Mouse (Mus musculus): Measurements from ENCODE around the gene Cstf1.

Gene Cstf1

DNA sequence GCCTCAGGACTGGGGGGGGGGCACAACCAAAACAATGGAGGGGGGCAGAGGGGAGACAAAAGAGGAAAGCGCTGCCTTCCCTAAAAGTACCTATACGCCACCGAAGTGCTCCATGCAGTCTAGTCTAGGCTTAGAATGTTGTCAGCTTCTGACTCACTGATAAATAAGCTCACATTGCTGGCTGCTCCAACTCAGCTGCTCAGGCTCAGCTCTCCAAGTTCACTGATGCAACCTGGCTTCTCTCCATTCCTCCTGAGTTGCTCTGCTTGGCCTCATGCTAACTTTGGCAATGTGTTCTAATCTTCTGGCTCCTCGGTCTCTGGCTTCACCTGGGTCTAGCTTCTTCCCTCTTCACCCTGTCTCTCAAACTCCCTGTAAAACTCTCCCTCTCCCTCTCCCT, 6.1 kb downstream of the Cstf1 start:
- DNase-seq (ENCODE audit: extremely low spot score, low spot score): no peak

DNA sequence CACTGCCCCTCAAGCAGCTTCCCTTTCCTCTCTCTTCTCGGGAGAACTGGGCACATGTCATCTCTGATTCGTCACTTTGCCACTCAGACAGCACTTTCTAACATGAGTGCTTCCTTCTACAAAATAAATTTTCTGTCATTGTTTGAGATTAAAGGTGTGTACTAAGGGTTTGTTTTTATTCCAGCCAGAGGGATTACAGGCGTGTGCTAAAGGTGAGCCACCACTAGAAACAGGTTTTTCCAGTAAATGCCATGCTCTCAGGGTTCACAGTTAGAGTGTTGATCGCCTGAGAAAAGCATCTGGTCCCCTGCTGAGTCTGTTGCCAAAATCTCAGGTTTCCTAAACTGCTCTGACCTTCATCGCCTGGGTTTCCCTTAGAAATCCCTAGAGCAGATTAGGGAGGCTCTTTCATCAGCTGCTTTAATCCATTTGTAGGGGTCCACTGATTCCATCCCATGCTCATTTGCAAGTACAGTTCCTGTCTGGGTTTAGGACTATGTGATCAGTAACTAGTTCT, 6.6 kb downstream of the Cstf1 start:
- no peak for DNase-seq (ENCODE audit: extremely low spot score, low spot score)

DNA sequence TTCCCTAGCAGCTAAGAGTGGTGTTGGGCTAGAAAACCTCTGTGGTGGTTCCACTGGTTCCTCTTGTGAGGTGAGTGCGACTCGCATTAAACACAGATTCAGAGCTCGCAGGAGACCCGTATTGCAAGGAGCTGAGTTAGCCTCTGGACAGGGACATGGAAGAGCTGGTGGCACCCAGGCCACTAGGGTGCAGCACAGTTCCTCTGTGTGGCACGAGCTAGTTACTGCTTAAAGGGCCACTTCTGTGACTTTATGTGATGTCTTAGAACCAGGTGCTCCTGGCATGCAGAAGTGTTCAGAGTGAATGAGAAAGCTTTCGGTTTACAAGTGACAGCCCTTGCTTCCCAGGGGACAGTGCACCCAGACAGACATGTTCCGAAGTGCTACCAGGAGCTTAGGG, 7.9 kb downstream of the Cstf1 start:
- no peak for DNase-seq (ENCODE audit: extremely low spot score, low spot score)

DNA sequence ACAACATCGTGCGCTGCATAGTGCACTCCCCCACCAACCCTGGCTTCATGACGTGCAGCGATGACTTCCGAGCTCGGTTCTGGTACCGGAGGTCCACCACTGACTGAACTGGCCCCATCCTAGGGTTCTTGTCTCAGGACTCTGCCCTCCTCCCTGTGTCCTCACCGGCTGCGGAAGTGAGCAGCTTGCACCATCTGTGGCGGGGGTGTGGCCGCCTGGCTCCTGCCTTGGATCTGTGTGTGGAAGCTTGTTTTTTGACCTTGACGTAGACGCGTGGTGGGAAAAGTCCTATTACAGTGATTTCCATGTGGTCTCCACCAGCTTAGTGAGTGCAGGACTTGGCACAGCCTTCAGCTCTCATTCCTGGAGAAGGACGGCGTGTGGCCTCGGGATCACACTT, 10.0 kb downstream of the Cstf1 start:
- no peak for DNase-seq (ENCODE audit: extremely low spot score, low spot score)

DNA sequence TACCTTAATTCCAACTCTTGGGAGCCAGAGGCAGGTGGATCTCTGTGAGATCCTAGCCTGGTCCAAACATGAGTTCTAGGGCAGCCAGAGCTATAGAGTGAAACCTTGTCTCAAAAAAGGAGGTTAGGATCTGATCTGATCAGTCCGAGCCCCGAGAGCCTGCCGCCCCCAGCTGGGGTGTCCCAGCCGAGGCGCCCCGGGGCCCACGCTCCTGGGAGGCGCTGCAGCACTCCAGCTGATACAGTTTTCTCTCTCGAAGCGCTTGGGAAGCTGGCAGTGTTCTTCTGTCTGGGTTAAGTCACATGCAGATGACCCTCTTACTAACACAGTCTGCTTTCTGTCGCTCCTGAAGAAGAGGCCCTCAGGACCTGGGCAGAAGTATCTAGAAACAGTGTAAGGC, 10.9 kb downstream of the Cstf1 start:
- DNase-seq (ENCODE audit: extremely low spot score, low spot score): no peak

DNA sequence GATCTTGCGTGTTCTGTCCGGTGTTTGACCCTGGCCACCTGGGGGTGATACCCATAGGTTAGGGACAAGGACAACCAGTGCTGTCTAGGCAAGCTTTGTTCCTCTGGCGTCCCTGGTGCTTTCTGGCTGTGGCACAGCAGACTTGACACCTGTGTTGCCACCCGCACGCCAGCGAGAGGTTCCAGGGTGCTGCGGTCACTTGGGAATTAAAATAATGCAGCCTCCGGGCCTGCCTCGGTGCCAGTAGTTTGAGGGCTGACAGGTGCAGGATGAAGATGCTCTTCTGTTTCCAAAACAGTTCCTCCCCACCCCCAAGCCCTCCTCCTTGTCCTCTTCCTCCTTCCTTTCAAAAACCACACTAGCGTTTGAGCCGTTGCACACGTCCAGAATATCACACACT, 11.4 kb downstream of the Cstf1 start:
- no peak for DNase-seq (ENCODE audit: extremely low spot score, low spot score)

DNA sequence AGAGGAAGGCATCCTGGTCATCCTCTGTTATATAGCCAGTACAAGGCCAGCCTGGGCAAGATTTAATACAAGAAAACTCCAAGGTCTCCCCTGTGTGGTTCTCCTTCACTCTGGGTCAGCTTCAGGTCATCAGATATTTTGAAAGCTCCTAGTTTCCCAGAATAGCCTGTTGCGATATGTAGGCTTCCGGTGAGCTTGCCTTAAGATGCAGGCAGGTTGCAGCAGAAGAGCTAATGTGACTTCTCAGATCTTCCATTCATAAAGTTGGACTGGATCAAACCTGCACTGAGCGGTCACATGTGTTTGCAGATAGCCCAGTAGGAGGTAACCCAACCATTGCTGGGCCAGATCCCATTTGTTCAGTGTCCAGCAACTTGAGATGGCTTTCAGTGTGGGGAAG, 14.2 kb downstream of the Cstf1 start:
- DNase-seq (ENCODE audit: extremely low spot score, low spot score): no peak

DNA sequence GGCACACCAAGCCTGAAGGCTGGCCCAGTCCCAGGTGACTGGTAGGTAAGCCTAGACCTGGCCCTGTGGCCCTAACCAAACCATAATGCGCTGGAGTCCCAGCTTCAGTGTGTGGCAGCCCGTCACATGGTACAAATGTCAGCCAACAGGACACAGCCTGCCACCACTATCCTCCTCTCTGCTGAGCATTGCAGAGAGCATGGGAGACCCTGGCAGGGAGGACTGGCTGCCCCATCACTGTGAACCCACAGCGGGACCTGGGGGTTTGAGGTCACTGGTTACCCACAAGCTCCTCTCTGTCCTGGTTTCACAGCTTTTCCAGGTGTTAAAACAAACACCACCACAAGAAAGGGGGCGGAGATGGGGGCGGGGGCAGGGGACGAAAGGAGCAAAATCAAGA, 19.9 kb downstream of the Cstf1 start:
- DNase-seq (ENCODE audit: extremely low spot score, low spot score): no peak

DNA sequence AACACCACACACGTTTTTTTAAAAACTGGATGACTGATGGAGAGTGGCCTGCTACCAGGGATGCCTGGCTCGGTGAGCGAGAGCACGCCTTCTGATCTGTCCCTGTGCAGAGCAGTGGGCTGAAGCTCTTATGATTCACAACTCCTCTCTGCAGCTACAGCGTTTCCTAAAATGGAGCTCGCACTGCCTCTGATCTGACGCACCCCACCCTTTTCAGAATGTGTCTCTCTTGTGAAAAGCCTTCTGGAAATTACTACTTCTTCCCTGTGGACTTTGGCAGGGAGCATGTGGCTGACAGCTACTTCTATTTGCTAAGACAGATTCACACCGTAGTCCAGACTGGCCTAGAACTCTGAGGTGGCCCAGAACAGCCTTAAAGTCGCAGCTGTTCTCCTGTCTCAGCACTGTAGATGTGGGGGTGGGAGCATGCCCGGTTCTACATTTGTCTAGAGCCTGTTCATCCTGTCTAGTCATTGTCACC, 21.6 kb downstream of the Cstf1 start:
- DNase-seq (ENCODE audit: extremely low spot score, low spot score): no peak

DNA sequence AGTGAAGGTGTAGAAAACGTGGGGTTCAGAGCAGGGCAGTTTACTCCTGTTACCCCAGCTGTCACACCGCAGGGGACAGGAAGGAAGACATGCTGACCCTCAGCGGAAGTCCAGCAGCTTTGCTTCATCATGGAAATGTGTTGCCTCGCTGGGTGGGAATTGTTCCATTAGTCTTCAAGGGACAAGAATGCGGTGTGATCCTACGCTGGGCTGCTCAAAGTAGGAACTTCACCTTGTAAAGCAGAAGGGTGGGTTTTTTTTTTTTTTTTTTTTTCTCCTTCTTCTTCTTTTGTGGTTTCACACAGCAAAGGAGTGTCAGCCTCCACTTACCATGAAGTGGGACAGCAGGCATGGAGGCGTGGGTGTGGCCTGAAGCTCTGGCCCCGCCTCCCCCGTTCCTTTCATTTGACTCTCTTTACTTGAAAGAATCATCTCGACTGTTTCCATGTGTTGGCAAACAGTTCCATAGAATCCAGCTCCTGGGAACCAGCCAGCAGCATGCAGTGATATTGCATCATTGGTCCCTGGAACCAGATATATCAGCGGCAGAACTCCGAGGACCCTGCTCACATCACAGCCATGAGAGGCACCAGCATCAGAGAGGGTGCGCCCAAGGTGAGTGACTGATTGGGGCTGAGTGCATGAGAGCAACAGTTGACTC, 23.0 kb downstream of the Cstf1 start, which contains the start of gene Cass4:
Gene Cass4 (plus strand): TSS at position 404 of the 661 bp plus-strand sequence.
- DNase-seq (ENCODE audit: extremely low spot score, low spot score): no peak

DNA sequence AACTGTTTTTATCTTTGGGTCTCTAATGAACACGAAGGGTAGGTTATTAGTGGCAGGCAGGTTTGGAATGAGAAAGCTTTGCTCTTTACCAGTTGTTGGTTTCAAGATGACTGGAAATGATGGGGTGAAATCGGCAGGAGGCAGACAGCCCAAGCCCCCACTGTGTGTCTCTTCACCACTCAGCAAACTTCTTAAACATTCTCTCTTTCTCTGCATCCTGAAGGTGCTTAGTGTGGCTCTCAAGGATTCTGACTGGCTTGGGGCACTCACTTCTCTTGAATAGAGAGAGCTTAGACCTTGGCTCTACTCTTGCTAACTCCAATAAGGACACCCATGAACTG, 23.5 kb downstream of the Cstf1 start:
- no peak for DNase-seq (ENCODE audit: extremely low spot score, low spot score)

DNA sequence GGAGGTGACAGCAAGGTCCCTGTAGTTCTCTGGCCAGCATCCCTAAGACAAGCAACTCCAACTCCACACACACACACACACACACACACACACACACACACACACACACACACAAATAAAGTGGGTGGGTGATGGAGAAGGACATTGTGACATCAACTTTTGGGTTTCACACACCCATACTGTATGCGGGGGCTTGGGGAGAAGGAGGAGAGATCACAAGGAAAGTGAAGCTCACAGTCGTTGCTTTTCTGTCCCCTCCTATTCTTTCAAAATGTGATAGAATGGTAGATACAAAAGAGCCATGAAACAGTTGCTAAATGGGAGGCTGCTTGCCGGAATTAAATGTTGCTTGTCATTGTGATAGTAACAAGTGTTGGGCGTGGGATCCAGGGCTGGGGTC, 24.2 kb downstream of the Cstf1 start:
- DNase-seq (ENCODE audit: extremely low spot score, low spot score): no peak

DNA sequence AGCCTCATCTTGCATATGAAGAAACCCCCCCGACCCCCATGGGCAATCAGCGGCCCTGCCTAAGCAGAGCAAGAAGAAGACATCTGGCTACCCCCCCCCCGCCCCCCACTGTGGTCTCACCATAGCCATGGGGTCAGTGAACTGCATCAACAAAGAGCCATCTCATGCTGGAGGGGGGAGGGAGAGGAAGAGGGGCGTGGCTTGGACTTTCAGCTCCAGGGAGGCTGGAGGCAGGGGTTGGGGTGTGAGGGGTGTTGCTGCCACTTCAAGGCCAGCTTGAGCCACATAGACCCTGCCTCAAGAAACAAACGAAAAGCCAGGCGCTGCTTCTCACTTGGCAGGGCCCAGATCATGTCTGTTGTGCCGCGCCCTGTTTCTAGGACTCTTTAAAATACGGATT, 25.5 kb downstream of the Cstf1 start:
- DNase-seq (ENCODE audit: extremely low spot score, low spot score): no peak

DNA sequence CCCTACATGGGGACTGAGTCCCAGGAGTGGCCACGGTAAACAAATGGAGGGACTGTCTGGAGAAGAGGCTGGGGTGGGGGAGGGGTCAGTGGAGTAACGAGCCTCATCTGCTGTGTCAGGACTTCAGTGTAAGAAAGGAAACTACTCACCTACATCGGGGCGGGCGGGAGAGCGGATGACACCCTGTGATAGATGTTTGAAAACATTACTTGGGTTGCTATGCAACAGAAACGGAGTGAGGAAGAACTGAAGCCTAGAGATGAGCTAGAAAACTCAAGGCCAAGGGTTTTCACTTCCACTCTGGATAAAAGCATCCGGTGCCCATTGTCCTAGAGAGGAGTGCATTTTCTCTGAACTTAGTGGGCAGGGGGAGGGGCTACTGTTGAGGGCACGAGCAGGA, 29.4 kb downstream of the Cstf1 start:
- DNase-seq (ENCODE audit: extremely low spot score, low spot score): no peak

DNA sequence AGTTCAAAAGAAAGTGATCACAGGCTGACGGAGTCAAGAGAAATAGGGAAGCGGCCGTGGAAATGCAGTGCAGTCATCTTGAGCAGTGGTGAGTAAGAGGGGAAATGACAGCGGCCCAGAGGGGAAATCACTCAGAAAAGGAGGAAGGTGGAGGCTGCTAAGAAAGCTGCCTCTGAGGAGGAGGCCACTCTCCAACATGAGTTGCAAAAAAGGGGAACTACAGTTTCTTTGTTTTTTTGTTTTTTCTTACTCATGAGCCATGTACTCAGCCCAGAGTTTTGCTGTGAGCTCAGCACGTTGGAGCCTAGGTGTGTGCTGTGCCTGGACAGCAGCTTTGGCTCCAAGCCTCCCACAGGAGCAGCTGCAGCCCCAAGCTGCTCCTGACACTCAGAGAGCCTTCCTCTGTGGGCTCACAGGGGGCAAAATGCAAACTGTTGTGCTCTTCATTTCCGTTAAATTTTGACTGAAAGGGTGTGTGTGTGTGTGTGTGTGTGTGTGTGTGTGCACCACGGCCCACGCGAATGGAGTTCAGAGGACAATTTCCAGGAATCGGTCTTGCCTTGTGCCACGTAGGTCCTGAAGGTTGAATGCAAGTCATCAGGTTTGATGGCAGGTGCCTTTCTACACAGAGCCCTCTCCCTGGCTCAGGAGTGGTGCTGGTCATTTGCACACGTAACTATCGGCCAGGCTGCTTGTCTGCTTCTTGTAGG, 30.8 kb downstream of the Cstf1 start:
- no peak for DNase-seq (ENCODE audit: extremely low spot score, low spot score)

DNA sequence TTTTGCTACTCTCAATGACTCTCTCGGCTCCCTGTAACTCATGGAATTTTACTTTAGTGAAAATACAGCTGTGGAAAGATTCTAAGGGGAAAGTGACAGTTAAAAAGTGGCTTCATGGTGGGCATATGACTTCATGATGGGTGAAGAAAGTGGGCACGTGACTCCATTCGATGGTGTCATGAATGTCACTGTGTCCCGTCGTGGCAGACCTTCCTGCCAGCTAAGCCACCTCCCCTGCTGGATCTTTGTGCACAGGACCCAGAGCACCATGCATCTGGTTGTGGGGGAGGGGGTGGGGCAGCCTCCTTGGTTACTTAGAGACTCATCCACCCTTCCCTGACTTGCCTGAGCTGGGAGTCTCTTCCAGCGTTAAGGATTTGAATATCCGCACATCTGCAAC, 33.8 kb downstream of the Cstf1 start:
- no peak for DNase-seq (ENCODE audit: extremely low spot score, low spot score)

DNA sequence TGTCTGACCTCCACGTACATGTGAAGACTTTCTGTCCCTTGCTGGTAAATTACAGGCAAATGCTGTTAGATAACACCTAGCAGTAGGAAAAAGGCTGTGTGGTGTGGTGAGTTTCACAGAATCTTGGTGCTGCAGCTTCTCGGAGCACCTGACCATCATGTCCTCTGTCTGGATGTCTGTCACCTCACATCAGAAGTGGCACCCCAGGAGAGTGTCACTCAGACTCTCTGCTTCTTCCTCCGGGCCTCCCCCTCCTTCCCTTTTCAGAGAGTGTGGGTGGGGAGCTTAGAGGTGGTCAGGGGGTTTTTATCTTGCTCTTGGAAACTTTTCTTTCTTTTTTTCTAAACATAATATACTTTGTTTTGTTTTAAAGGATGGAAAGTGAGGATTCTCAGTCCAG, 34.5 kb downstream of the Cstf1 start:
- no peak for DNase-seq (ENCODE audit: extremely low spot score, low spot score)

DNA sequence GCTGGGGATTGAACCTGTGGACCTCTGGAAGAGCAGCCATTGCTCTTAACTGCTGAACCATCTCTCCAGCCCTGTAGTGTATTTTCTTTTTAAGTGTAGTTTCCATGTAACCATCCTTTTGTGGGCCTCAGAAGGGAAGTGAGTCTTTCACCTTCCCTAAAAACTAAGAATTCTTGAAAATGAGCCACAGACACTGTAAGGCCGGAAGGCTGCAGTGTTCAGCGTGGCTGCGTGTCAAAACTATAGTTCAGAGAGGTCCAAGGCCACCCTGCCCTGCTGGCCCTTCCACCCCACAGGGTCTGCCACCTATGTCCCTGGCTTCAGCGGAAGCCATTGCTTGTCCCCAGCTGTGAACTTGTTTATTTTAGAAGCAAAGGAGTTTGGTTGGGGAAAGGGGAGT, 35.7 kb downstream of the Cstf1 start:
- no peak for DNase-seq (ENCODE audit: extremely low spot score, low spot score)

DNA sequence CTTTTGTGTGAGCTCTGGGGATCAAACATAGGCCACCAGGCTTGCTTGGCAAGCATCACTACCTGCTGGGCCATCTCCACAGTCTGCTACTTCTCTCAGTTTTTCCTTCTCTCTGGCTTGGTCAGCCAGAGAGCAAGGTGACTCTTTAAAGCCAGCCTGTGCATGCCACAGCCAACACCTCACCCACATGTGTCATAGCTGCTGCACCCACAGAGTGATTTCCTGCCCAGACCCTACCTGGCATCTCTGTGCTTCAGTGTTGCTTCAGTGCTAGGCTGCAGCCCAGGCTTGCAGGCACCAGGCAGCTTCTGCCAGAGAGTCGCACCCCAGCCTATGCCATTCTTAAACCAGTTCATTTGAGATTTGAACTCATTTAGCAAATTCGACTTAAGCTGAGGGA, 37.0 kb downstream of the Cstf1 start:
- no peak for DNase-seq (ENCODE audit: extremely low spot score, low spot score)

DNA sequence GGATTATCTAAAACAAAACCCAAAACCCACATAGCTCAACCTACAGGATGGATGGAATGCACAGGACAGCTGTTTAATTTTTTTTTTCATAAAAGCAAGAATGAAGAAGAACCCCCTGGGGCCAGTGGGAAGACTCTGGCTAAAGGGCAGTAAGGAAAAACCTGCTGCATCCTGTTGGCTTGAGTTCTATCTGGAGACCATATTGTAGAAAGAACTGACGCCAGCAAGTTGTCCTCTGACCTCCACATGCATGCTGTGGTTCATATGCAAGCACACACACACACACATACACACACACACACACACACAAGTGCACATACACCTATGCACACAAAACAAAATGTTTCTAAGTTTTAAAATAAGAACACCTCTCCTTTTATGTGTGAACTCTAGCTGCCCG, 40.2 kb downstream of the Cstf1 start:
- DNase-seq (ENCODE audit: extremely low spot score, low spot score): no peak

DNA sequence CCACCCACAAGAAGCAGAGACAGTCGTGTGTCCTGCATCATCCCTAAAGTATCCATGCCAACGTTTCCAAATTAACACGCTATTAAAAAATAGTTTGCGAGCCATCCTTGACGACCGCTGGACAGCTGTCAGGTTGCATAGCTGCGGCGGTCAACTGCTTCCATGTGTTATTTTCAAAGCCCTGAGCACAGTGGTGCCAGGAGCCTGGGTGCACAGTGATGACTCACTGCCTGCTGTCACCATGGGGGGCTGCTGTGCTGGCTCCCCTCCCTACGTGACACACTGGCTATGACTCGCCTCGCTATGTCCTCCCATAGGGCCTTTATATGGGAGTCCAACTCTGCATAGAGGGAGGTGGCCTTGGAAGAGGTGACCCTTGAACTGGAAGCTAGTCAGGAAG, 40.6 kb downstream of the Cstf1 start:
- no peak for DNase-seq (ENCODE audit: extremely low spot score, low spot score)

DNA sequence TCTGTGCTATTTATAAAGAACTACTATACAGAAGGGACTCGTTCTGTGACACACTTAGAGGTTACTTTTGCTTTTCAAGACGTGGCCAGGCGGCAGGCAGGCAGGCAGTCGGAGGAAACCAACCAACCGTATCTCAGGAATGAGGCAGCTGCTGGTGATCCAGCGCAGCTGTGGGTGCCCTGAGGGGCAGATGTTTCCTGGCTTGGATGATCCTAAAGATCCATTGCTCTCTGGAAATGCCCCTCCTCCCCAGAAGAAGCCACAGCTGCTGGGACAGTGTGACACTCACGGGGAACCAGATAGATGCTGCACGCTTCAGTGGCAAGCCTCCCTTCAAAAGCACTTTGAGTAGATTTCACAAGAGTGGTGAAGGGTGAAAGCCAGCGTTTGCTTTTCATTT, 42.0 kb downstream of the Cstf1 start:
- DNase-seq (ENCODE audit: extremely low spot score, low spot score): peak; percentile 59

DNA sequence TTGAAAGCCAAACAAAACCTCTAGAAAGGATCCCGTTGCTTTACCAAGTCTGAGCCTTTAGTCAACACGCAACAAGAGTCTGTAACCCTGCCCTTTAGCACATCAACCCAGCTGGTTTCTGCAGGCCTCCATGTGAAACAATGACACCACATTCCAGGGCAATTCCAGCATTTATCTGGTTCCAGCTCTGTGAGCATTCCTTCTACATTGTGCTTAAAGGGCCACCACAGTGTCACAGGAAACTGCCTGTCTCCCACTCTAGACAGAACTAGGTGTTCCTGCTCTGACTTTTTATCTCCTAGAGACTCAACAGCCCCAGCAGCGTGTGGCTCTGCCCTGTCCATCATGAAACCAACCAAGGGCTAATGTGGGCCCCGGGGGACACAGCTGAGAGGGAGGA, 42.8 kb downstream of the Cstf1 start:
- DNase-seq (ENCODE audit: extremely low spot score, low spot score): no peak

Measured in neural tube, embryonic 10.5 days (tissue).